Mouse (Mus musculus) left cerebral cortex, postnatal 25 days (tissue): ENCODE measurements around the gene Polr3b. TPM values are rescaled to one million over a fixed set of nuclear protein-coding genes. Genes with fewer than 3 reads are reported as not detected.

ENCODE experiments used
- DNase-seq, 2 experiments: peaks; one replicate each; pipeline ENCODE4 v3.0.0; 2022; ENCODE audit warnings: low spot score in 2 of 2, mixed read lengths in 1 of 2
- intact Hi-C: fragments of 180-260 bp; cut with DNase I; formaldehyde crosslinking; loops from one replicate; pipeline ENCODE4 v1.15.1; 2025
- total RNA-seq, 2 experiments: library from RNA; stranded (reverse); gene quantifications; 2 replicates each; pipeline ENCODE4 v1.2.3; 2021

The Polr3b gene
- total RNA-seq, 2 experiments from 2014 or later, result 13.0 to 14.2 TPM

GRCm38 (mm10) chr10:84701110-84701509 lies 79.0 kb downstream of the Polr3b start:
- peak in 1 of 2 experiments; percentile 50 for DNase-seq
- intact Hi-C loops, result no loop called here

DNA sequence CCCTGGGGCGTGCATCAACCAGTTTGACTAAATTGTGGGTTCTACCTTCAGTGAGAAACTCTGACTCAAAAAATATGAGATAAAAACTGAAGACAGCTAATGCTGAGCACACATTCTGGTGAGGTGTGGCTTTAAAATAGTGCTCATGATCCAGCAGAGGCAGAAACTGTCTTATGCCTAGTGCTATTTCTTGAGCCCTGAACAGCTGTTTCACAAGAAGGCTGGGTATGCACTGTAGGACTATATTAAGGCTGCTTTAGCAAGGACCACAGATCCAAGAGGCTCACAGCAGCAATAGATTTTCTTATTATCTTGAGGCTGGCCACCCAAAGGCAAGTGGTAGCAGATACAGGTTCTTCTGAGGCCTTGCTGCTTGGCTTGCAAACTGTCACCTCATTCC lies 80.0 kb downstream of the Polr3b start:
- intact Hi-C loops, result no loop called here
- DNase-seq, result peak in 1 of 2 experiments; percentile 36

DNA sequence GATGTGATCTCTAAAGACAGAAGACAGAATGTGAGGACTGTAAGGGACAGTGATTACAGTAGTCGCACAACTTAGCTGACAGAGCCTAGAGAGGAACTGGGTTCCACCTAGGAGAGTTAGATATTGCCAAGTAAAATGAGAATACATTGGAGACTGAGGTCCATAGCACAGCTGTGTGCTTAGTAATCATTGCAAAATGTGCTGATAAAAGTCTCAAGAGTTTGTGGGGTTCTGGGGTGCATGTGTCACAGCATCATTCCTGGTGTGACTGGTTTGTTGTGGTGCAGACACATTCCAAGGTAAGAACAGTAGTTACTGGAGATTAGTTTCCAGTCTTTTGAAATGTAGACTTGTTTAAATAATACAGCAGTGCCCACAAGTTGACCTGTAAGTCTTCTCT lies 82.5 kb downstream of the Polr3b start:
- intact Hi-C loops, result no loop called here
- no peak for DNase-seq

GRCm38 (mm10) chr10:84705234-84705633 lies 83.1 kb downstream of the Polr3b start:
- intact Hi-C loops, result no loop called here

DNA sequence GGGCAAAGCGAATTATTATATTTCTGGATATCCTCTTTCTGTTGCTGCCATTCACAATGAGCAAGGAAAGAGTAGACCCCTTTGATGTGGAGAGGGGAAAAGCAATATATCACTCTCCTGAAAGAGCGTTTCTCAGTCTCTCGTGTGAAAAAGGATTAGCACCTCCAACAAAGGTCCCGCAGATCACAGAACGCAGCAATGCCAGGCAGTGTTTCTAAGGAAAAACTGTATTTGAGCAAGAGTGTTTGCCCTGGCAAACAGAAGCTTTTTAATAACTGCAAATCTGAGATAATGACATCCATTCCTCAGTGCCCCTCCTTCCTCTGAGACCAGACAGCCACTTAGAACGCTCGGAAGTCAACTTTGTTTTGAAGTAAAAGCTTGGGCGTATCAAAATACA lies 84.5 kb downstream of the Polr3b start:
- intact Hi-C loops, result no loop called here
- no peak for DNase-seq

More at GRCm38 (mm10) chr10:84705234-84705633, 83.1 kb downstream of the Polr3b start:
- no peak for DNase-seq

- DNase-seq, result no peak
Observed at GRCm38 (mm10) chr10:84707226-84707625, 85.1 kb downstream of the Polr3b start.

GRCm38 (mm10) chr10:84707752-84708530 lies 85.8 kb downstream of the Polr3b start:
- DNase-seq, result no peak
- intact Hi-C loops, result no loop called here

More at GRCm38 (mm10) chr10:84707226-84707625, 85.1 kb downstream of the Polr3b start:
- intact Hi-C loops, result no loop called here

- intact Hi-C loops, result loop anchor here (5.0 to 10.0 kb wide), 2 partner anchors 275 to 337 kb away; no protein-coding TSS in a partner anchor
Observed at GRCm38 (mm10) chr10:84710192-84710591, 88.1 kb downstream of the Polr3b start.

GRCm38 (mm10) chr10:84710827-84711226 lies 88.7 kb downstream of the Polr3b start:
- no peak for DNase-seq
- intact Hi-C loops, result loop anchor here (5.0 to 10.0 kb wide), 2 partner anchors 274 to 336 kb away; no protein-coding TSS in a partner anchor

More at GRCm38 (mm10) chr10:84710192-84710591, 88.1 kb downstream of the Polr3b start:
- DNase-seq, result no peak

DNA sequence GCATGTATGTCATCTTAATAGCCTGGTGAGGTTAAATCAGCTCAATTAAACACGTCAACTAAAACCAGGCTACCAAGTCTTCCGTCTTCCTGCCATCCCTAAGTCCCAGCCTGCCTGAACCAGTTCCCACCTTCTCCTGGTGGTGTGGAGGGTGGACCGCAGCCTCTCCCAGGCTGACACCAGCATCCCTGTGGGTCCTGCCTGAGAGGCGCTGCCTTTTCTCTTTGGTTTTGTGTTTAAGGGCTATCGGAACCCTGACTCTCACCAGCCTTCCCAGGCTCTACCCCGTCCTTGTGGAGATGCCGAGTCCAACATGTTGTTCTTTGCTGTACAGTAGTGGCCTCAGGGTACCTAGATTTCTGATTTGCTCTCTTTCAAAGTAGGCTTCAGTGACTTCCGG lies 89.4 kb downstream of the Polr3b start:
- no peak for DNase-seq
- intact Hi-C loops, result loop anchor here (5.0 to 10.0 kb wide), 2 partner anchors 273 to 336 kb away; no protein-coding TSS in a partner anchor

DNA sequence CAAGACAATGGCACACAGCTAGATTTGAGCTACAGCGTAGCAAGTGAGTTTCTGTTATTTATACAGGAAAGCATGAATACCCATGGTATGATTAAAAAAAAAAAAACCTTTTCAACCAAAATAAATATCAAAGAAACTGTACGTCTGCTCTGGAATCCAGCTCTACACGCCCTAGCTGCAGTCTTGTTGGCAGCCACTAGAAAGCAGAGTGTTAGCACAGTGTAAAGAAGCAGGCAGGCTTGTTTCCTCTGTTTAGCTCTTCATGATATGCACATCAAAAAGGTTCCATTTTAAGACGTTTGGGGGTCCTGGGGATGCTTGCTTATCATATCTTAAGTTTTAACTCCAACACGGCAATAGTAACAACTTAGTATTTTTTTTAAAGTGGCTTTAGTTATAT lies 89.8 kb downstream of the Polr3b start:
- DNase-seq, result peak in 1 of 2 experiments; percentile 56
- intact Hi-C loops, result loop anchor here (5.0 to 10.0 kb wide), 2 partner anchors 273 to 335 kb away; no protein-coding TSS in a partner anchor

DNA sequence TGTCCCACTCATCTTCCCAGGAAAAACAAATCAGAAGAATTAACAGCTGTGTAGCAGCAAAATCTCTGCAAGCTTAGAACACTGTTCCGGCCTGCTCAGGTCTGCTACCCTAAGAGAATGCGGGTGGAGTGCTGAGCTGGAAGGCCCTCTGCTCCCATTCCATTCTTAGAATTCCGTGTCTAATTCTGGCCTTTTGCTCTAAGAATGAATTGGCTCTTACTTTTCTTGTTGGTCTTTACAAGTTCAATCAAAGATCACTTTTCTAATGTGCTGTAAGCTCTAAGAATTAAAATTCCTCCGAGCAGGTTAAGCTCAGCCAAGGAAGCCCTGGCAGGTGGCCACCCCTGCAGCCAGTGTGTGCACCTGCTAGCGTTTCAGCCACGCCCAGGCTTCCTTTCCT lies 90.4 kb downstream of the Polr3b start:
- DNase-seq, result no peak
- intact Hi-C loops, result loop anchor here (5.0 to 10.0 kb wide), 2 partner anchors 272 to 335 kb away; no protein-coding TSS in a partner anchor

- intact Hi-C loops, result loop anchor here (5.0 to 10.0 kb wide), 2 partner anchors 272 to 334 kb away; no protein-coding TSS in a partner anchor
- DNase-seq, result no peak
Observed at GRCm38 (mm10) chr10:84713043-84713442, 91.0 kb downstream of the Polr3b start.

GRCm38 (mm10) chr10:84715639-84716038 lies 93.5 kb downstream of the Polr3b start:
- intact Hi-C loops, result loop anchor here (10.0 kb wide), 1 partner anchor 269 kb away; no protein-coding TSS in a partner anchor

DNA sequence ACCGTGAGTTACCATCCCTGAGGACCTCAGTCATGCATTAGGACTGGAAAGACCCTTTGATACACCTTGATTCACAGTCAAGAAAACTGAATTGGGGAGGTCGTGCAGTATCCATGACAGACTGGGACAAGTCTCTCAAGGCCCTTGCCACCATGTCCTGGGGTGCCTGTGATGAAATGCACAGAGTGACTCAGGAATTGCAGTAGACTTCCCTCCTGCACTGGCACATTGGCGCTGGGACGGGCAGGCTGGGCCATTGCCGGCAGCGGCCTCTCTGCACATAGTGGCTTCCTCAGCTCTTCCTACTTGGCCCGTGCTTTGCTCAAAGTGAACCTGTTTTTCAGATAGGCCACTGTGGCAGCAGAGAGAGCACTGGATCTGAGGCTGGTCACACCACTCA lies 94.5 kb downstream of the Polr3b start:
- DNase-seq, result no peak

More at GRCm38 (mm10) chr10:84715639-84716038, 93.5 kb downstream of the Polr3b start:
- no peak for DNase-seq

GRCm38 (mm10) chr10:84722711-84723110 lies 100.6 kb downstream of the Polr3b start:
- intact Hi-C loops, result no loop called here
- DNase-seq, result no peak

More for the DNA sequence above, 94.5 kb downstream of the Polr3b start:
- intact Hi-C loops, result loop anchor here (10.0 kb wide), 1 partner anchor 268 kb away; no protein-coding TSS in a partner anchor

DNA sequence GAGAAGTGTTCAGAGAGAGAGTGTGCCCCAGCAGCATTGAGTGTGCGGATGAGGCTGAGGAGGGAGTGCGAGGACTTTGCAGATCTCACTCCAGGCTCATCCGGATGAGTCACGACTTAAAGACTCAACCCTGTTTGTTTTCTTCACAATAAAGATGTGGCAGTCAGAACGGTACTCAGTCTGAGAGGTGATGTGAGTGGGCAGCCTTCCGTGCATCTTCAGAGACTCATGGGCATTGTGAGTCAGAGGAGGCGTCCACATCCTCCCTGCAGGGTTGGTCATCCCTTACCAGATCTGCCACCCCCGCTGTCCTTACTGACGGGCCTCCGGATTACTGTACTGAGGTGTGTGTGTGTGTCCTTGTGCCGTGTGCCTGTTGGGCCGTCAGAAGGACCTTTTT lies 104.9 kb downstream of the Polr3b start:
- DNase-seq, result peak in 1 of 2 experiments; percentile 54
- intact Hi-C loops, result no loop called here

GRCm38 (mm10) chr10:84727760-84728159 lies 105.7 kb downstream of the Polr3b start:
- intact Hi-C loops, result no loop called here
- no peak for DNase-seq

GRCm38 (mm10) chr10:84730078-84730477 lies 108.0 kb downstream of the Polr3b start:
- intact Hi-C loops, result no loop called here
- no peak for DNase-seq

GRCm38 (mm10) chr10:84730956-84731355 lies 108.9 kb downstream of the Polr3b start:
- no peak for DNase-seq
- intact Hi-C loops, result no loop called here

DNA sequence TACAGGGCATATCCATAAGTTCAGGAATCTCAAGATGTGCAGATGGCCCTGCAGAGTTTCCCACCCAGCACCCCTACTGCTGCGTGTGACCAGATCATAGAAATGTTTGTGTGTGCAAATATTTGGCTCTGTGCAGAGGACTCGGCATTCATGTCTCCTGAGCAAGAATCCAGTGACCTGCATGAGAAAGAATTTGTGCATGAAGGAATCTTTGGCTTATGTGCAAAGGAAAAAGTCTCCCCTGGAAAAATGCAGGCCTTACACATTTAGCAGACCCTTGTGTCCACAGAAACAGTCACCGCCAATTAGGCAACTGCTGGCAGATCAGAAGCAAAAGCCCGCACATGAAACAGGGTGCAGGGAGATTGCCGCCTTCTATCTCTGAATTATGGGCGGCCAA lies 111.4 kb downstream of the Polr3b start:
- intact Hi-C loops, result no loop called here

More for the DNA sequence above, 111.4 kb downstream of the Polr3b start:
- no peak for DNase-seq
